Mouse (Mus musculus): ENCODE results near the gene Tnnc2. TPM values are rescaled to one million over a fixed set of nuclear protein-coding genes. Genes with fewer than 3 reads are reported as not detected.

Gene Tnnc2
- polyA plus RNA-seq, 1 experiment = 124 TPM

- Histone ChIP-seq H3K27me3 (replicated peaks; ENCODE audit: control insufficient read depth, insufficient read depth, low read length) (no peaks in the 10 kb centered on the region), H3K4me3 (ENCODE audit: insufficient read depth, low read depth, low read length) (no peak overlapping the region), H3K36me3 (ENCODE audit: control insufficient read depth, insufficient read depth, low read length) (no peaks in the 10 kb centered on the region), H3K4me1 (ENCODE audit: control insufficient read depth, insufficient read depth, low read length) (peaks cover 15% of the 10 kb centered on the region), H3K27ac (ENCODE audit: insufficient read depth, low read depth, low read length) (no peak overlapping the region)
- WGBS = 61% methylated on average over 7 of the region's 7 CpGs
- DNase-seq = peak; percentile 51
- no peak for TF ChIP-seq POLR2A (IDR thresholded peaks at IDR 0.05; ENCODE audit: low read depth, low read length)
- no peak for TF ChIP-seq CTCF (conservative IDR thresholded peaks at IDR 0.05; ENCODE audit: insufficient read depth, insufficient read length, low read depth, low read length)
These were observed 26.8 kb upstream of the Tnnc2 start for GRCm38 (mm10) chr2:164806614-164807013.

GRCm38 (mm10) chr2:164805332-164805718 is 25.6 kb upstream of the Tnnc2 start:
- 1% methylated on average over 20 of the region's 21 CpGs for WGBS
- TF ChIP-seq POLR2A (IDR thresholded peaks at IDR 0.05; ENCODE audit: low read depth, low read length) (no peak), CTCF (conservative IDR thresholded peaks at IDR 0.05; ENCODE audit: insufficient read depth, insufficient read length, low read depth, low read length) (no peak)
- Histone ChIP-seq H3K4me3 (ENCODE audit: insufficient read depth, low read depth, low read length) (peak overlapping the region; percentile 53), H3K27me3 (replicated peaks; ENCODE audit: control insufficient read depth, insufficient read depth, low read length) (no peaks in the 10 kb centered on the region), H3K4me1 (ENCODE audit: control insufficient read depth, insufficient read depth, low read length) (peaks cover 17% of the 10 kb centered on the region), H3K27ac (ENCODE audit: insufficient read depth, low read depth, low read length) (peak overlapping the region; percentile 61), H3K36me3 (ENCODE audit: control insufficient read depth, insufficient read depth, low read length) (no peaks in the 10 kb centered on the region; the same call in 1 of the 2 replicates)
- no peak for DNase-seq

GRCm38 (mm10) chr2:164804533-164805331 is 25.0 kb upstream of the Tnnc2 start, which contains the start of the genes Acot8 and Zswim3:
Acot8 (minus strand) TSS chr2:164804882.
Zswim3 (plus strand) TSS chr2:164805098.
- Histone ChIP-seq H3K27me3 (replicated peaks; ENCODE audit: control insufficient read depth, insufficient read depth, low read length) (no peaks in the 10 kb centered on the region), H3K4me3 (ENCODE audit: insufficient read depth, low read depth, low read length) (peak within 1 kb of the TSS; percentile 100), H3K4me1 (ENCODE audit: control insufficient read depth, insufficient read depth, low read length) (peaks cover 19% of the 10 kb centered on the region), H3K36me3 (ENCODE audit: control insufficient read depth, insufficient read depth, low read length) (no peaks in the 10 kb centered on the region; the same call in 1 of the 2 replicates), H3K27ac (ENCODE audit: insufficient read depth, low read depth, low read length) (peak within 1 kb of the TSS; percentile 82)
- TF ChIP-seq POLR2A (IDR thresholded peaks at IDR 0.05; ENCODE audit: low read depth, low read length) (peak; percentile 88), CTCF (conservative IDR thresholded peaks at IDR 0.05; ENCODE audit: insufficient read depth, insufficient read length, low read depth, low read length) (no peak)
- WGBS = under 1% methylated on average over 47 of the region's 47 CpGs
- DNase-seq = peak; percentile 100

- H3K4me3 ChIP-seq (ENCODE audit: insufficient read depth, low read depth, low read length) = peak overlapping the region; percentile 100
These were observed 24.1 kb upstream of the Tnnc2 start for GRCm38 (mm10) chr2:164803921-164804313.

GRCm38 (mm10) chr2:164803201-164803920 is 23.6 kb upstream of the Tnnc2 start:
- Histone ChIP-seq H3K4me3 (ENCODE audit: insufficient read depth, low read depth, low read length) (peak overlapping the region; percentile 39), H3K27ac (ENCODE audit: insufficient read depth, low read depth, low read length) (no peak overlapping the region; the same call in 1 of the 2 replicates), H3K36me3 (ENCODE audit: control insufficient read depth, insufficient read depth, low read length) (no peaks in the 10 kb centered on the region; the same call in 1 of the 2 replicates), H3K27me3 (replicated peaks; ENCODE audit: control insufficient read depth, insufficient read depth, low read length) (no peaks in the 10 kb centered on the region), H3K4me1 (ENCODE audit: control insufficient read depth, insufficient read depth, low read length) (peaks cover 19% of the 10 kb centered on the region)
- no peak for TF ChIP-seq POLR2A (IDR thresholded peaks at IDR 0.05; ENCODE audit: low read depth, low read length)
- no peak for TF ChIP-seq CTCF (conservative IDR thresholded peaks at IDR 0.05; ENCODE audit: insufficient read depth, insufficient read length, low read depth, low read length)
- peak; percentile 53 for DNase-seq
- 60% methylated on average over 16 of the region's 16 CpGs for WGBS

More at GRCm38 (mm10) chr2:164803921-164804313, 24.1 kb upstream of the Tnnc2 start:
- Histone ChIP-seq H3K27me3 (replicated peaks; ENCODE audit: control insufficient read depth, insufficient read depth, low read length) (no peaks in the 10 kb centered on the region), H3K27ac (ENCODE audit: insufficient read depth, low read depth, low read length) (no peak overlapping the region), H3K4me1 (ENCODE audit: control insufficient read depth, insufficient read depth, low read length) (peaks cover 19% of the 10 kb centered on the region), H3K36me3 (ENCODE audit: control insufficient read depth, insufficient read depth, low read length) (no peaks in the 10 kb centered on the region; the same call in 1 of the 2 replicates)
- no peak for DNase-seq
- TF ChIP-seq CTCF (conservative IDR thresholded peaks at IDR 0.05; ENCODE audit: insufficient read depth, insufficient read length, low read depth, low read length) (no peak), POLR2A (IDR thresholded peaks at IDR 0.05; ENCODE audit: low read depth, low read length) (no peak)
- 34% methylated on average over 1 of the region's 1 CpGs for WGBS

- DNase-seq = peak; percentile 46
- TF ChIP-seq POLR2A (IDR thresholded peaks at IDR 0.05; ENCODE audit: low read depth, low read length) (no peak), CTCF (conservative IDR thresholded peaks at IDR 0.05; ENCODE audit: insufficient read depth, insufficient read length, low read depth, low read length) (no peak)
- Histone ChIP-seq H3K4me1 (ENCODE audit: control insufficient read depth, insufficient read depth, low read length) (peaks cover 16% of the 10 kb centered on the region), H3K36me3 (ENCODE audit: control insufficient read depth, insufficient read depth, low read length) (no peaks in the 10 kb centered on the region; the same call in 1 of the 2 replicates), H3K4me3 (ENCODE audit: insufficient read depth, low read depth, low read length) (no peak overlapping the region), H3K27ac (ENCODE audit: insufficient read depth, low read depth, low read length) (no peak overlapping the region), H3K27me3 (replicated peaks; ENCODE audit: control insufficient read depth, insufficient read depth, low read length) (no peaks in the 10 kb centered on the region)
- WGBS = 47% methylated on average over 13 of the region's 13 CpGs
These were observed 20.7 kb upstream of the Tnnc2 start for GRCm38 (mm10) chr2:164800252-164801004.

All from kidney, adult 2 months (tissue).